Mouse (Mus musculus) cerebellum, adult 18-20 months (tissue): ENCODE measurements around the gene Rpl35.

Experiments
- DNase-seq, 2 experiments: peaks; one replicate each; pipeline ENCODE4 v3.0.0; 2021

The Rpl35 gene

GRCm38 (mm10) chr2:38992452-38992851 is 13.0 kb downstream of the Rpl35 start:
- DNase-seq: no peak

DNA sequence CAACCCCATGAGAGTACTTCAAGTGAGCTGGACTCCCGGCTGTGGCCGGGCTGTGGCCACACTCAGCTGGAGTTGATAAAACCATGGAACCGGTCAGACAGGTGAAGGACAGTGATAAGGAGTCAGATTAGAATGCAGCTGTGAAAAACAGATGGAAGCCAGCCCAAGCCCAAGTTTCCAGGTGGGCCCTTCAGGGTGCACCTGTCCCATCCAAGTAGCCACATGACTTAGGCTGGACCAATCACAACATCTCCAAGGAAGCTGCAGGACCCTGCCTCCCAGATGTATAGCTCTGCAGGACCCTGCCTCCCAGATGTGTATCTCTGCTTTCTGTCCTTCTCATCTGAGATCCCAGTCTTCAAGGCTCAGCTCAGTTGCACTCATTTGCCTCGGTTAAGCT is 13.4 kb downstream of the Rpl35 start:
- no peak for DNase-seq

- no peak for DNase-seq
Measured at GRCm38 (mm10) chr2:38988929-38989328, 16.5 kb downstream of the Rpl35 start.

DNA sequence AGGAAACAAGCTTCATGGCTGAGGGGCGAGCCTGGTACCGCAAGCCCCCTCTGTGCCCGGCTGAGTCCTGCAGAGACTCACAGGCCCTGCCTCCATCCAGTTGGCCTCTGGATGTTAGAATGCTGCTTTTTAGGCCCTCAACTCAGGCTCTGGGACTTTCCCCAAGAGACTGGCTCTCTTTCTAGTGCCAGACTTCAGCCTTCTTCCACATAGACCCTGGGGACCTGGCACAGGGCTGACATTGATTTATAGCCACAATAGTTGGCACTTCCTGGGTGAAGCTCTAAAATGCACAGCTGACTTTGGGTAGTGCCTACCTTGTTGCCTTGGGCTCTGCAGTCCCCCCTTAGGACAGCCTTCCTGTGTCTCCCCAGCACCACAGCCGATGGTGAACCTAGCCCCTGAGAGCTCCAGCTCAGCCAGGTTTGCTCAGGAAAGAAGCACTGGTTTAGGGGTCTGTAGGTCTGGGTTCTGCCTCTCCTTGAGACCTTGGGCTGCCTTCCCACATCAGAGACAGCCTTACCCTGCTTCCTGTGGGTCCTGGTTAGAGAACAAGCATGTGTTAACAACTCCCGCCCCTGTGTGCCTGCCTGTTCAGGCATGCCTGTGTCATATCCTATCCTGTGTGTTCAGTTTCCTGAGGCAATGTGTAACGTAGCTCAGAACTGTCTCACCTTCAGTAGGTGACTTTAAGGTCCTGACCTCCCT is 17.5 kb downstream of the Rpl35 start:
- DNase-seq: no peak

GRCm38 (mm10) chr2:38987371-38987770 is 18.1 kb downstream of the Rpl35 start:
- no peak for DNase-seq

- no peak for DNase-seq
Measured at GRCm38 (mm10) chr2:38986580-38986979, 18.8 kb downstream of the Rpl35 start.

GRCm38 (mm10) chr2:38983456-38983855 is 22.0 kb downstream of the Rpl35 start:
- DNase-seq: no peak

GRCm38 (mm10) chr2:38977837-38978236 is 27.6 kb downstream of the Rpl35 start:
- no peak for DNase-seq

DNA sequence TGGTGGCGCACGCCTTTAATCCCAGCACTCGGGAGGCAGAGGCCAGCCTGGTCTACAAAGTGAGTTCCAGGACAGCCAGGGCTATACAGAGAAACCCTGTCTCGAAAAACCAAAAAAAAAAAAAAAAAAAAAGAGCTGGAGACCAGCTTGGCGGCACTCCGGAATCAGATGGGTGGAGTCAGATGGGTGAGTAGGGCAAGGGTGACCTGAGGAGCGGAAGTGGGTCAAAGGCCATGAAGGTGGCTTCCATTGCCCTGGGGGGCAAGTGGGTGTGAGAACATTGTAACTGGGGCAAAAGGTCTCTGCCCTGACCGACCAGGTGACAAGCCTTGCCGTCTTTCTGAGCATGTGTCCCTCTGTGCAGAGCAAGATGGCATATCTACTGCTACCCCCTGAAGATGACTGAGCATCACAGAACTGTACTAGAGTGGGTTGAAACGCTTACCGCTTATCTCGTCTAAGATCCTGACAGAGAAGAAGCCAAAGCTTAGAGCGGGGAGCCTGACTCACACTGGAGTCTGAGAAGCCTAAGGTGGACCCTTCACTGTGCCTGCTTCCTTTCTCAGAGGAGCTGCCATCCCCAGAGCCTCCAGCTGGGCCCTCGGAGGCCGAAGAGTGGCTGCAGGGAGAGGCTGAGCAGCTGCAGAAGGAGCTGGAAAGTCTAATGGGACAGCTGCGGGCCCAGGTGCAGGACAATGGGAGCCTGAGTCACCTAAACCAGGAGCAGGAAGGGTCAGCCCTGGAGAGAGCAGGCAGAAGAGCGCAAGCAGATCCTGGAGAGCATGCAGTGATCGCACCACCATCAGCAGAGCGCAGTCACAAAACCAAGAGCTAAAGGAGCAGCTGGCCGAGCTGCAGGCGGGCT is 29.3 kb downstream of the Rpl35 start:
- DNase-seq: no peak

- no peak for DNase-seq
Measured at GRCm38 (mm10) chr2:38975181-38975580, 30.2 kb downstream of the Rpl35 start.

- no peak for DNase-seq
Measured at GRCm38 (mm10) chr2:38974171-38974570, 31.3 kb downstream of the Rpl35 start.

- no peak for DNase-seq
Measured at GRCm38 (mm10) chr2:38973701-38974100, 31.7 kb downstream of the Rpl35 start.

GRCm38 (mm10) chr2:38973223-38973622 is 32.2 kb downstream of the Rpl35 start:
- DNase-seq: no peak

GRCm38 (mm10) chr2:38970057-38970456 is 35.4 kb downstream of the Rpl35 start:
- no peak for DNase-seq

DNA sequence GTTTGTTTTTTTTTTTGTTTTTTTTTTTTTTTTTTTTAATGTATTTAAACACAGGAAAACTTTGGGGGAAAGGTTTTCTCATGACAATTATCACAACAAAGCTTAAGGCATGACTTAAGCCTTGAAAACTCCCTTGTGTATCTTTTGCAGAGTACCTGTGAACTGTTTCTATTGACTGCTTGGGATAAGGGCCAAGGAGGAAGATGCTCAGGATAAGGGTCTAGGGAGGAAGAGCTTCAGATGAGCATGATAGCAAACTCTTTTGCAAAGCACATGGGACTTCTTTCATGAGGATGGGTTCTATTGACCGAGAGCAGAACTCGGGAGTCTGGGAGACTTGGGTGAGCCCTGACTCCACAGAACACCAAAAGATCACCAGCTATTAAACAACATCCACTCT is 35.8 kb downstream of the Rpl35 start:
- DNase-seq: no peak

DNA sequence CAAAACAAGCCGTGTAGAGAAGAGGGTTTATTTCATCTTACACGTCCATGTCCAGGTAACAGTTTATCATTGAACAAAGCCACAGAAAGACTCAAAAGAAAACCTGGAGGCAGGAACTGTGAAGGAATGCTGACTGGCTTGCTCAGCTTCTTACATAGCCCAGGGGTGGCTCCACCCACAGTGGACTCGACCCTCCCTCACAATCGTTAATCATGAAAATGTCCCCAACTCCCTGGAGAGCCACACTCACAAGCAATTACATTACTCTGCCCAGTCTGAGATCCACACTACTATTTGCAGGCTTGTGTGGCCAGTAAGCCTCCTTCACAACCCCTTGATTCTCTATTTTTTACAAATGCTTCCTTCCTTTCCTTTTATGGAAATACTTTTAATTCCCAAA is 41.2 kb downstream of the Rpl35 start:
- DNase-seq: no peak

- DNase-seq: no peak
Measured at GRCm38 (mm10) chr2:38957671-38958223, 47.7 kb downstream of the Rpl35 start.

GRCm38 (mm10) chr2:38956062-38956461 is 49.4 kb downstream of the Rpl35 start:
- DNase-seq: no peak

DNA sequence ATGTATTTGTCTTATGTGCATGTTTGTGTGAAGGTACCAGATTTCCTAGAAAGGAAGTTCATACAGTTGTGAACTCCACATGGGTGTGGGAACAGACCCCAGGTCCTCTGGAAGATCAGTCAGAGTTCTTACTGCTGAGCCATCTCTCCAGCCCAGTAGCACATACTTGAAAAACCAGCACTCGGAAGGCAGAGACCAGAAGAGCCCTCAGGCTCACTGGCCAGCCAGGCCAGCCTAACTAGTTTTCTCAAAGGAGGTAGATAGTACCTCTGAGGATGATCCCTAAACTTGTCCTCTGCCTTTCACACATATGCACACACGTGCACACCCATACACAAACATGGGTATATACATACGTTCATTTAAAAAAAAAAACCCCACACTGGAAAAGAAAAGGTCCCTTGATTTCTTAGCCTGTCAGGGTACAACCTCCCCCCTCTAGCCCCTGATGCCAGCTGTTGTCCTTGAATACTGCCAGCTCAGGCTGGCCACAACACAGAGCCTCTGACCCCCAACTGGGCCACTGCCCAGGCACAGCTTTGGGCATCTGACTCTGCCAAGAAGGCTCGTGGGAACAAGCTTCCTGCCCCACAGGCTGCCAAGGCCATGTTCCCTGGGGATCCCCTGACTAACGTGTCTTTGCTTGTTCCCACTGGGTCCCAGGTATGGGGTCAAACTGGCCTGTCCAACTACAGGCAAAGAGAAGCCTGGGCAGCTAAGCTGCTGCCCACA is 52.1 kb downstream of the Rpl35 start:
- DNase-seq: peak in 1 of 2 experiments; percentile 20
